Mouse (Mus musculus) liver, postnatal 0 days (tissue): ENCODE measurements around the gene Zfp945.

ENCODE experiments used
- CTCF ChIP-seq: sonication (generic); IDR thresholded peaks from 2 replicates; pipeline ENCODE4 v1.5.1; 2016; ENCODE audit warnings: antibody characterized with exemption, low read depth
- EP300 ChIP-seq: IDR thresholded peaks from 2 replicates; pipeline ENCODE4 v1.6.1; 2016; ENCODE audit warnings: antibody characterized with exemption, low read depth, mild to moderate bottlenecking

GRCm38 (mm10) chr17:22866421-22866844, 501 bp downstream of the Zfp945 start:
- TF ChIP-seq CTCF (no peak), EP300 (no peak; the same call in 1 of the 2 replicates)
